Mouse (Mus musculus): ENCODE measurements around the gene Cfap74.
A peak's percentile ranks its signal among the peaks of the same experiment; 100 is the strongest.

The Cfap74 gene

DNA sequence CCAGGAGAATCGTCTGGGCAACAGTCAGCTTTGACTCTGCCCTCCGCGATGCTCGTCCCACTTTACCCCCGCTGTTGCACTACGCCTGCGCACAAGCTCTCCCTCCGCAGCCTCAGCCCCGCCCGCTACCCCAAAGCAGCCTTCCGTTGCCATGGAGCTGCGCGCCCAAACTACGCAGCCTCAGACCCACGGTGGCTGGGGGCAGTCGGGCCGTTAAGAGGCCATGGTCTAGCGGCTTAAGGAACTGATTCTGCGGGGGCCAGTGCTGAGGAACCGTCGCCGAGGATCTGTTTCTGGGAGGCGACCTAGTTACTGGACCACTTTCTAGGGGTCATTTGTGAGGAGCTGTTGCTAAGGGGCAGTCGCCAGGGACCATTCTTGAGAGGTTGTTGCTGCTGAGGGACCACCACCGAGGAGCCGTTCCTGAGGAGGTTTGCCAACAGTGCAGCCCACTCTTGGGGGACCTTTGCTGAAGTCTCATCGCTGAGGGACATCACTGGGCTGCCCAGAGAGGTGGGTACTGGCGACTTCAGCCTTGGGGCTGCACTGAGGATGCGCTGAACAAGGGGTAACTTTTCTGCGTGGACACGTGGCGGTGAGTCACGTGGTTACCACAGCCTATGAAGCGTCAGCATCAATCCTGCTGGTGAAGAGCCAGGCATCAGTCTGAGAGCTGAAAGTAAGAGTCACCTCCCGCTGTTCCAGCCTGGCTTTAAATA lies at the start of gene Cfap74:
TSS of gene Cfap74 (plus strand) at position 133 of the 719 bp plus-strand sequence.
- DNase-seq (ENCODE audit: low read depth, low spot score), result peak; percentile 75

DNA sequence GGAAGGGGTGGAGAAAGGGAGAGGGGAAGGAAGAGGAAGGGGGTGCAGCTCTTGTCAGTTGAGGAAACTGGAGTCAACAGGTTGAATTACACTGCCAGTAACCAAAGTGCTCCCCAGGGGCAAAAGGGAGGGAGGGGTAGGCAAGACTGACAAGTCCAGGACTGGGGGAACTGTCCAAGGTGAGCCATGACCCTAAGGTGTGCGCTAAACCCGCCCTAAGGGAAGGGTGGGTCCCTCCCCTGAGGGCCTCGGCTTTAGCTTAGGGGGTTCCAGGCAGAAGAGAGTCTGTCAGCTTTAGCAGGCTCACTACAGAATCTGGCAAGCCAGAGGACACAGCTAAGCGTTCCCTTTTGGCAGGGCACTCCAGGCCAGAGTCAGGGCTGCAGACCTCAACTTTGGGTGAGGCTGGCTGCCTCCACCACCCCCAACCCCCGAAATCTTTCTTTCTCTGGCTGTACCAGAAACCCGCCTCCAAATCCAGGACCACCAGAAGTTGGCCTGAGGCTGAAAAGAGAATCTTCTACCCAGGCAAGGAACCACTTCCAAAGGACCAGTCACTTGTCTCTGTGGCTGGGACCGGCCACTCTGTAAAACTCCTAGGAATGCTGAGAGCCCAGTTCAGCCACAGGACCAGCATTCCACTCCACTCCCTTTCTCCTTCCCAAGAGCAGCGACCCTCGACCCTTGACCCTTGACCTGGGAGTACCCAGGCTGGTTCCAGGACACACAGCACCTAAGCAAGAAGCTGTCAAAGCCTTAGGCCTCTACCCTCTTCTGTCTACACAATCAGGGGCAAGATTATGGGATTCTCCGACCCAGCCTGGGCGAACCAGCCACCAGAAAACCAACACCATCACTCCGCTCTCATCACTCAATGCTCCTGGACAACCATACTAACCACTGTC lies 49.2 kb upstream of the Cfap74 start:
- no peak for DNase-seq (ENCODE audit: low read depth, low spot score)

DNA sequence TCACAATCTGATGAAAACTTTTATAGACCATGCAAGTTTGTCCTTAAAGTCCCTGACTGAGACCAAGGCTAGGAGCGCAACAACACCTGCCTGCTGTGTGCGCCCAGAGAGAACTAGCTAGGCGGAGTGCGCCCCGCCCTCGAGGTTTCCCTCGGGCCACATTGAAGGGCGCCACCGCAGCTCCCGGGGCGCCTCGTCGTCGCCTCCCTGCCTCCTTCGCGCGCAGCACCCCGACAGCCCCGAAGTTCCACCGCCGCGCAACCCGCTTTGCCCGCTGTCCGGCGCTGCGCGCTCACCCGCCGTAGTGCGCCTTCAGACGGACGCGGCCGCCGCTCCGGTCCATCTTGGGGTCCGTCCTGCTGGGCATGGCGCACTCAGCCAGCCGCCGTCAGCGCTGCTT lies 48.1 kb upstream of the Cfap74 start:
- no peak for DNase-seq (ENCODE audit: low read depth, low spot score)

DNA sequence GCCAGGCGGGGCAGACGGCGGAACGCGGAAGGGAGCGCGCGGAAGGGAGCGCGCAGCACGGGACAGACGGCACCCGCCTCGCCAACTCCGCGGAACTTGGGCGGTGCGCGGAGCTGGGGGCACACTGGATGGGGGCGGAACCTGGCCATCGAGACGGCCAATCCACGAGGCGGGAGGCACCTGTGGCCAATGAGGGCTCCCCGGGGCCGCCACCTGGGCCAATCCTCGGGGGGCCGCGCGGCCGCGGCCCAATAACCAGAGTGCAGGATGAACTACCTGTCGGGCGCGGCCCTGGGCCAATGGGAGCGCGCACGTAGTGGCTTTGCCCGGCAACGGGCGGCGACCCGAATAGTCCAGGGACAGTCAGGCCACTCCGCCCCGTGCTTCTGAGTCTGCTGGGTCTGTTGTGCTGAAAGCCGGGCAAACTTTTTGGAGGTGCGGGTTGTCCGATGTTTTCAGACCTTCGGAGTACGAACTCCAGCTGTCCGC lies 47.6 kb upstream of the Cfap74 start, which contains the start of gene Prkcz:
TSS of gene Prkcz (minus strand) at position 59 of the 489 bp plus-strand sequence.
- DNase-seq (ENCODE audit: low read depth, low spot score), result peak; percentile 76

DNA sequence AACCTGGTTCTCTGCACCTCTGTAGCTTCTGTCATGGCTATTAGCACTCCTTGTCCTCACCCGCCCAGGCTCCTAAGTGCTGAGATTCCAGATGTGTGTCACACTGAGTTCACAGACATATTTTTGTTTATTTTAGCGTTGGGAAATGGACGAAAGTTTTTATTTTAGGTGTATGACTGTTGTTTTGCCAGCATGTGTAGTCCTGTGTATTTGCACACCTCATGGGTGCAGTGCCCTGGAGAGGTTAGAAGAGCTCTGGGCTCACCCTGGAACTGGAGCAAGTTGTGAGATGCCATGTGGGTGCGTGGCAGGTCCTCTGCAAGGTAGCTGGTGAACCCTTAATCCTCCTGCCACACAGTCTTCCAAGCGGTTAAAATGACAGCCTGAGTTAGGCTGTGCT lies 46.5 kb upstream of the Cfap74 start:
- no peak for DNase-seq (ENCODE audit: low read depth, low spot score)

DNA sequence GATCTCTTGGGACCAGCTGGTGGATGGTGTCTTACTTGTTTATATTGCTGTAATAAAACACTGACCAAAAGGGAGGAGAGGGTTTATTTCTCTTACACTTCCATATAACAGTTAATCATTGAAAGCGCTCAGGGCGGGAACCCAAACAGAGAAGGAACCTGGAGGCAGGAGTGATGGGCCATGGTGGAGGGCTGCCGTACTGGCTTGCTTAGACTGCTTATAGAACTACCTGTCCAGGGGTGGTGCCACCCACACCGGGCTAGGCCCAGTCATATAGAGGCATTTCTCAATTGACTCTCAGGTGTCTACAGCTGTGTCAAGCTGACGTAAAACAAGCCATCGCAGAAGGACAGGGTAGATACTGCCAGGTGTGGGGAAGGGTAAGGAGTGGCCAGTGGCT lies 42.2 kb upstream of the Cfap74 start:
- no peak for DNase-seq (ENCODE audit: low read depth, low spot score)

DNA sequence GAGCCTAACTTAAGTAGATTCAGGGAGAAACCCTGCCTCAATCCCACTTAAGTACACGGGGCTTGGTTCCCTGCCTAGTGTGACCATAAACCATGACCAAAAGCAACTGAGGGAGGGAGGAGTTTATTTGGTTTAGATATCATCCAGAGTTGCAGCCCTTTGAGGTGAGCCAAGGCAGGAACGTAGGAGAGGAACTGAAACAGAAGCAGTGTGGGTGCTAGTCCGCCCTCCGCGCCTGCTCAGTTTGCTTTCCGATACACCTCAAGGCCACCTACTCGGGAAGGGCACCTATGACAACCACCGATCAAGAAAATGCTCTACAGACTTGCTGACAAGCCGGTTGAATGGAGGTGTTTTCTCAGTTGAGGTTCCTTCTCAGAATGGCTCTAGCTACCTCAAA lies 41.3 kb upstream of the Cfap74 start:
- no peak for DNase-seq (ENCODE audit: low read depth, low spot score)

DNA sequence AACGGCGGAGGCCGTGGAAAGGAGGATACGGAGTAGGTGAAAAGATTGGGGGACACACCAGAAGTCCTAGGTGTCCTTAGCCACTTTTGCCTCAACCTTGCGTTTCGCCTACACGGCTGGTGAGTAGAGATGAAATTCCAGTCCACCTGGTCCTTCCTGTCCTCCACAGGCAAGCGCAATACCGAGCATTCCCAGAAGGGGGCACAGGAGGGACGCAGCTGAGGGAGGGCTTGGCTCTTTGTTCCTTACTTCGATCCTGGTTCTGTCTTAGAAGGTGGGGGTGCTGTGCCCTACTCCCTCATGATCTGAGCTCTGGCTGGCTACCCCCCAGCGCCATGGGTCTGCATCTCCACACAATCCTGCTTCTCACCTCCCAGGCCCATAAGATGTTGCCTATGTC lies 40.3 kb upstream of the Cfap74 start:
- peak; percentile 64 for DNase-seq (ENCODE audit: low read depth, low spot score)

DNA sequence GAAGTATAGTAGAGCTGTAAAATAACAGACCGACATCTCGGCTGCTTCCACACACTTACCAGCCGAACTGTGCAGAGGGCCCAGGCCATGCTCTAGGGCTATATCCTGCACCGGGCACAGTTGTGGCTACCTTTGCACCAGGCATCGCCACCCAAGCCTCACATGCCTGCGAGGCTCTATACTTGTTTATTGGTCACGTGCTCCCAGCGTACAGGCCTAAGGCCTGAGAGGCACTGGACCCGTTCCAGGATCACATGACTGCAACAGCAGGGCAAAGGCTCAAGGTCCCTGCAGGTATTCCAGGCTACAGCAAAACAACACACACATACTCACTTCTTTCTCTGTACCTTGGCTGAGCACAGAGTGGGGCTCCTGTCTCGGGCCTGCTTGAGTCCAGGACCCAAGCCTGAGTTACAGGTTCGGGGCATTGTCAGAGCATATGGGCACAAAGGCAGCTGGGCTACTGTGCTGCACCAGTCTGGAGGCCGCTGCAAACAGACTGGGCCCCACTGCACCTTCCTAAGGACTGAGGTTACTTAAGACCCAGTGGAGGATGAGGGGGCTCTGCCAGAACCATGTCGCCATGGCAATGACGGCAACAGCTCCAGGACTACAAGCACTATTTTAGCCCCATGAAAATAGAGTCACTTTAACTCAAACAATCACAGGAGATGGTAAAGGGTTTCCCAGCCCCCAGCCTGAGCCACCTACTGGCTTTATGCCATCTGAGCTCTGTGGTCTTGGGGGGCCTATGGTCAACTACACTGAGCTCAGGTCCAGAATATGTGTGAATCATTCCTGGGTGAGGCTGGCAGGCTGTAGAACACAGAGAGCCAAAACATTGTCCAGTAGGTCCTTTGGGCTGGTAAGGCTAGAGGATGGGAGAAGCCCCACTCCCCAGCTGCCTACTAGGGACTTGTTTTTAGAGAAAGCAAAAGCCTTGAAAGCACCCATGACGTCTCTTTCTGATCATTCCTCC lies 38.0 kb upstream of the Cfap74 start:
- no peak for DNase-seq (ENCODE audit: low read depth, low spot score)

DNA sequence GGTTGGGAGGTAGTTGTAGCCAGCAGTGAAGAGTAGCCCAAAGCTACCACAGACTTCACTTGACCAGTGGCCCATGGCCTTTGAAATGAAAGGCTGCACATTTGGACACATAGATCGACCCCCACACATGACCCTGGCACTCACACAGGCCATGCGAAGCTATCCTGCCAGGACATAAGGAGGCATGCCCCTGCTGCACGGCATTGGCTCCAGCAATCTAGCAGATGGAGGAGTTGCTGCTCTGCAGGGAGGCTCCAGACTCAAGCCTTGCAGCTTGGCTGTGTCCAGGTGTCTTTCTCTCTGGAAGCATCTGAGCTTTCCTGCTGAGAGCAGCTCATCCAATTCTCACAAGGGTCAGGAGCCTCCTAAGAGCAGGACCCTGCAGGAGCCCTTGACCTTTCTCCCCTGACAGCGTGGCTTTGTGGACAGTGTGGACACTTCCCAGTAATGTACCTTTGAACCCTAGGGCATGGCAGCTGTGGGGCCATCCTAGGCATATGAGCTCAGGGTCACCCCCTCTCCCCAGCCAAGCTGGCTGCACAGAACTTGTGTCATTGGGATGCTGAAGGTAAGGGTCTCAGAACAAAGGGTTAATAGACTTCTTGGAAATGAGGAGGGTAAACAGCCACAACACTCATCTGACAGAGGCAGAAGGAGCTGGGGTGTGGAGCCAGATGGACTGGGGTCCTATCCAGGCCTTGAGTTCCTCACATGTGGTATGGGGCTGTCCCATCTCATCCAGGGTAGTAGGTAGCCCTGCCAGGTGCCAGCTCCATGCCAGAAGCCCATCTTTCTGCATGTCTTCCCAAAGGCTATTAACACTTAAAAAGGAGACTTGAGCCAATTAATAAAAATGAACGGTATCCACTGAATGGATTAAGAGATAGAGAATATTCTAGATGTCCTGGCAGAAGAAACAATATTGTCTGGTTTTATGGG lies 36.9 kb upstream of the Cfap74 start:
- no peak for DNase-seq (ENCODE audit: low read depth, low spot score)

DNA sequence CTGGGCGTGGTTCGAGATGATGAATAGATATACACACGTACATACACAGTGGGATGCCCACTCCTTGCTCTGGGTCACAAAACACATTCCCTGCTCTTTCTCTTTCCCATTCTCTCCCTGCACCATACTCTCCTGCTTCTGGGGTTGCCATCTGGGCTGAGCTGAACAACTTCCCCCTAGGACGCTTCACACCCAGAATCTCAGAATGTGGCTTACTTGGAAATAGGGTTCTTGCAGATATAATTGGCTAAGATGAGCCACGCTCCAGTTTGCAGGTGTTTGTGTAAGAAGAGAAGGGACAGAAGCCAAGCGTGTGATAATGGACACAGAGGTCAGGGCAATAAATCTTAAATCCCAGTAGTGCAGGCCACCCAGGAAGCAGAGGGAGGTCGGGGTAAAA lies 27.0 kb upstream of the Cfap74 start:
- DNase-seq (ENCODE audit: low read depth, low spot score), result no peak

DNA sequence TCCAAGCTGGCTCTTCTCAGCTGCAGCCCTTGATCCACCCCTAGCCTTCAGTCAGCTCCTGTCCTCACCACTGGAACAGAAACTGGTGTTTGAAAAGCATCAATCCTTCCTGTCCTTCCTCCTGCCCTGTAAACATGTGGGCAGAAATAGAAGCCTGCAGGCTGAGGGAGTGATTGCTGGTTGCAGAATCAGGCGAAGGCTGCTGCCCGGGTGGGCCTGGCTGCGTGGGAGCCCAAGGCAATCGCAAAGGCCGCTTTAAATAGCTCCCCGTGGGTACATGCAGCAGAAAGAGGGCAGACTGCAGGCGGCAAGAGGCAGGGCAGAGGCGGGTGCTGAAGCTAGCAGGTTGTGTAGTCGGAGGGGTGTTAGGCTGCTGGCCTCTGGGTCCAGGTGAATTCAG lies 26.2 kb upstream of the Cfap74 start:
- no peak for DNase-seq (ENCODE audit: low read depth, low spot score)

DNA sequence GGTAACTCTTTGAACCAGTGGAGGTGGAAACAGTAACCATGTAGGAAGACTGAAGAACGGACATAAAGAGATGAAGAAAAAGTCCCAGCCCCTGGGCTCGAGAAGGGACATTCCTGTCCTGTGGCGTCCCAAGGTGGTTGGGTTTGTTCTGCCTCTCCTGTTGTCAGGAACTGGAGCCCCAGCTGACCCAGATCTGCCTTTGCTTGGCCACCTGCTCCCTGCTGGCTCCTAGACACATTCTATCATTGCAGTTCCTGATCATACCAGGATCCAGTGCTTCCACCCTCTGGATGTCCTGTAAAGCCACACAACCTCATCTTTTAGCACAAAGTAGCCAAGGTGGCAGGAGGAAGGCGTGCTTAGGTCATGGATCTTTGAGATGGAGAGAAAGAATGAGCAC lies 25.7 kb upstream of the Cfap74 start:
- no peak for DNase-seq (ENCODE audit: low read depth, low spot score)

DNA sequence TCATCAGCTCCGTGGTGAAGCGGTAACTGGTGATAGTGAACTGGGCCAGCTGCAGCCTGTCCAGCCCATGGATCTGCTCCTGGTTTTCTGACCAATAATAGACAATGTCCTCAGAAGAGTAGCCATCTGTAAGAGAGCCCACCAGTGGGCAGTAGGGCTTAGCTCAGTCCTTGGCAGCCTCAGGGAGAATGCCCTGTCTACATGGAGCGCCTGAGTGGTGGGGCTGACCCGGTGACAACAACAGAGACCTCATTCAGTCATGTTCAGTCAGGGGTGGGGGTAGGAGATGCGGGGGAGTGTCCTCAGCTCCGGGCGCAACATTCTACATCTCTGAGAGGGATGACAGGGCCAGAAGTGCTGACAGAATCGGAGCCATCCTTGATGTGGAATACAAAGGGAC lies 21.8 kb upstream of the Cfap74 start:
- DNase-seq (ENCODE audit: low read depth, low spot score), result no peak

DNA sequence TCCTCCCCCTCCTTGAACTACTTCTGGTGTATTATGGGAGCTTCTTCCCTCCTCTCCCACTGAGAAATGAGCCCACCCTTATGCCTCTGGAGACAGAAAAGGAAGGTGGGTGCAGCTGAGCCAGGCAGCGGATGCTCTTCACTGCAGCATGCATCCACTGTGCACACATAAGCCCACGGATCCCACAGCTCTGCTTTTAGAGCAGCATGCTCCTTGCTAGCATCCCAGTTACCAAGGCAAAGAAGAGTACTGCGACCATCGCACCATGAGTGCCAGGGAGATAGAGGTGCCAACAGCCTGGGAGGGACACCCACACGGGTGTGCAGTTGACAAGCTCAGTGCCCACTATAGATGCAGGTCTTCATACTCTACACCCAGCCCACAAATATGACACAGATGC lies 13.5 kb upstream of the Cfap74 start:
- DNase-seq (ENCODE audit: low read depth, low spot score), result no peak

DNA sequence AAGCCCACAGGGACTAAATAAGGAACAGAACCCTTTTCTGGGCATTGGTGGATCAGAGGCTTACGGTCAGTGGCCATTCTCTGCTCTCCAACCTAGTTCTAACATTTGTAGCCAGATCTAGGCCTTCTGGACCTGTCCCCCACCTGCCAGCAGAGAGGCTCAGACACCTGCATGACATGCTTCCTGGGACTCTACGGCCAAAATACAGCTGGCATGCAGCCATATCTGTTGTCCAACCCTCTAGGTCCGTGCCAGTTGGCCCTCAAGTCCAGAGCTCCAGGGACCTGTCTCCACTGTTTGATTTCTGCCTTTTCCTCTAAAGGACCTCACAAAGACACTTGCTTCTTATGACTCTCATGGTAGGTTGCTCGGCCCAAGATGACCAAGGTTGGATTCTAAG lies 12.2 kb upstream of the Cfap74 start:
- no peak for DNase-seq (ENCODE audit: low read depth, low spot score)

DNA sequence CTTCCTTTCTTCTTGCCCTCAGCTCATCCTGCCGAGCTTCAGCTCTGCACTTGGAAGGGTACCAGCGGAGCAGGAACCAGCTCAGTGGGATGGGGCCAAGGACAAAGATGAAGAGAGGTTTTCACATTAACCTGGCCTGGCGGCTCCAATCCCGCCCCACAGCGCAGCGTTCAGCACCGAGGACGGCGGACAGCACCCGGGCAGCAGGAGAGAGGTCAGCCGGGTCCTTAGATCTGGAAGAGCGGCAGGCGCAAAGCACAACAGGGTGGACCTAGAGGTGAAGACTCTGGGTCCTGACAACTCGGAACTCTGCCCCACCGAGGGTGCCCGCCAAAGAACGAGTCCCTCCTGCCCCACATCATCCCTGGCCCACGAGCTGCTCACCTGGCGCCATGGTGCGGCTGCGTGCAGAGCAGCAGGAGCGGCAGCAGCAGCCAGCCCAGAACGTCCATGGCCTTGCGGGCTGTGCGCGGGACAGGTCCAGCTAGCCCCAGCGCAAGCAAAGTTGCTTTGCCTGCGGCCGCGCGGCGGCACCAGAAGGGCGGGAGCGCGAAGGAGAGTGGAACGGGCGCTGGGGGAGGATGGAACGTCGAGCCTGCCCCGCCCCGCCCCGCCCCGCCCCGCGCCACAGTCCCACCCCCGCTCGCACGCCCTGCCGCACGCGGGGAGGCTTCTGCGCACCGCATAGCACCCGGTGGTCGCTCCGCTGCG lies 11.3 kb upstream of the Cfap74 start, which contains the start of gene Gabrd:
TSS of gene Gabrd (minus strand) at position 602 of the 711 bp plus-strand sequence.
- no peak for DNase-seq (ENCODE audit: low read depth, low spot score)

DNA sequence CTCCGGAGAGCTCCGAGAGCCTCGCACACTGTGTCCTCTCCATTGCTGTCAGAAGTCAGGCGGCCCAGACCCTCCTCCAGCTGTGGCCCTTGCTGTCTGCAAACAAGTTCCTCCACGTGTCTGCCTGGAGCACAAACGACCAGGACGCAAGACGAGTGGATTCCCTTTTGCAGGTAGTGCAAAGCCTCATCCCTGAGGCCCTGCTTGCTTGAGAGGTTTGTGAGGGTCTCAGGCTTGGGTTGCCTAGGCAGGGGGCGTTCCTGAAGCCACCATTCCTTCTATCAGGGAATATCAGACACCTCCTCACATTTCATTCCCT lies 10.8 kb upstream of the Cfap74 start:
- no peak for DNase-seq (ENCODE audit: low read depth, low spot score)

DNA sequence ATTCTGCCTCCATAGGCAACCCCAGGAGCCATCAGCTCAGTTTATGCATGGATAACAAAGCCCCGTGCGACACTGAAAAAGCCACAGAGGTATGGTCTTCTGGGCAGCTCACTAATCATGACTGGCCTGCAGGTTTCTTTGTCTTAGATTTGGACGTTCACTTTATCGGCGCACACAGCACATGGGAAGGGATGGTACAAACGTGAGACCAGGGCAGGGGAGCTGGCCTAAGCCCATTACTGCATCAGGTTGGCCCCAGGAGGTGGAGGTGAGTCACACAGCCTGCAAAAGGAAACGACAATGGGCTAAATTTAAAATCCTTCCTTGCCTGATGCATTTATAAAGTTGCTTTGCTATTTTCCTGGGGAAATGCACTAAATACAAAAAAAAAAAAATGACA lies 7.9 kb upstream of the Cfap74 start:
- DNase-seq (ENCODE audit: low read depth, low spot score), result no peak

DNA sequence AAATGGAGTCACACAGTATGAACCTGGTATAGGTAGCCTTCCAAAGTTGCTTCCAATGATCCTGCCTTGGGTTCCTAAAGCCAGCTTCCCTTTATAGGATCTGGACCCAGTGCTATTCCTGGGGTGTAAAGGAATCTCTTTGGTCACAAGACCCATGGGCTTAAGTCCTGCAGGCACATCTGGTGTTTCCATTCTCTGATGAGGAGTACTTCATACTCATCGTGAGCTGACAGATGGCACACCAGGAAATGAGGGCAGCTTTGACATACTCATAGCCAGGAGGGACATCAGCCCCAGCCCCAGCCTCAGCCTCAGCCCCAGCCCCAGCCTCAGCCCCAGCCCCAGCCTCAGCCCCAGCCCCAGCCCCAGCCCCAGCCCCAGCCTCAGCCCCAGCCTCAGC lies 6.5 kb upstream of the Cfap74 start:
- no peak for DNase-seq (ENCODE audit: low read depth, low spot score)
